Mouse (Mus musculus) limb, embryonic 10.5 days (tissue): ENCODE measurements around the gene Colec11. TPM values are rescaled to one million over a fixed set of nuclear protein-coding genes. Genes with fewer than 3 reads are reported as not detected.

ENCODE experiments used
- polyA plus RNA-seq: library from polyadenylated mRNA; unstranded; fragments of >200 nt; fragmentation: Nextera tagmentation; extraction: Ambion mirVana; gene quantifications from 2 replicates; pipeline ENCODE4 v1.2.1, GENCODE M21; 2016

The Colec11 gene
- polyA plus RNA-seq, 1 experiment from 2014 or later: not detected

Other genes with a start within 250 kb of the Colec11 start
- 0.10 and 0.23 TPM in 2 replicates for gene Dcdc2c, start 71.0 kb downstream of the Colec11 start, polyA plus RNA-seq
- gene Allc, start 40.9 kb downstream of the Colec11 start, polyA plus RNA-seq: not detected in 2 replicates
- 654 and 701 TPM in 2 replicates for gene Rps7, start 12.6 kb upstream of the Colec11 start, polyA plus RNA-seq
- 38.5 and 38.8 TPM in 2 replicates for gene Rnaseh1, start 26.2 kb upstream of the Colec11 start, polyA plus RNA-seq
- gene Adi1, start 51.9 kb upstream of the Colec11 start, polyA plus RNA-seq: 67.0 and 69.9 TPM in 2 replicates
- 34.0 and 37.9 TPM in 2 replicates for gene Trappc12, start 127.1 kb upstream of the Colec11 start, polyA plus RNA-seq
- gene Eipr1, start 128.4 kb upstream of the Colec11 start, polyA plus RNA-seq: 41.2 and 42.2 TPM in 2 replicates